Mouse (Mus musculus): Measurements from ENCODE around the gene Tsc22d1. TPM values are rescaled to one million over a fixed set of nuclear protein-coding genes. Genes with fewer than 3 reads are reported as not detected.

Gene Tsc22d1
- polyA plus RNA-seq, 1 experiment, result 153 TPM

DNA sequence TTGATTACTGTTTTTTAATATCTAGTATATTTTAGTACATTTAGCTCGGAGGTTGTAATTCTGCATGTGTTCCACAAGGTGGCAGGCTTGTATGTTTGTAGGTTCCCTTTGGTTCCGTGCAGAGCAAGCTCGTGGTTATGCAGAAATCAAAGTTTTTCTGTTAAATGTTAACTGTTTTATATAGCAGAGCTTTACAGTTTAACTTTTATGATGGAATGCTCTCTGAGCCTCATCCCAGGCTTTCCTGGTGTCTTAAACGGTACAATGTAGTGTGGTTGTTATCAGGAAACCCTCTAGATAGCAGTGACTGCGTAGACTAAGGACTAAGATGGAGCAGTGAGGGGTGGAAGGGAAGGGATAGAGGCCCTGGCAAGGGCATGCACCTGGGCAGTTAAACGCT is 65.1 kb downstream of the Tsc22d1 start:
- peak; percentile 75 for DNase-seq
- no peaks in the 10 kb centered on the region for H3K27me3 ChIP-seq (replicated peaks; ENCODE audit: control insufficient read depth, insufficient read depth, low read length)
- H3K4me1 ChIP-seq (ENCODE audit: control insufficient read depth, insufficient read depth, low read length), result peaks cover 7% of the 10 kb centered on the region; the same call in 1 of the 2 replicates
- H3K36me3 ChIP-seq (ENCODE audit: control insufficient read depth, insufficient read depth, low read length), result no peaks in the 10 kb centered on the region
- peak; percentile 62 for TF ChIP-seq CTCF (conservative IDR thresholded peaks at IDR 0.05; ENCODE audit: insufficient read depth, insufficient read length, low read depth, low read length)
- no peak for TF ChIP-seq POLR2A (IDR thresholded peaks at IDR 0.05; ENCODE audit: low read depth, low read length)
- 15% methylated on average over 6 of the region's 6 CpGs for WGBS
- H3K27ac ChIP-seq (ENCODE audit: insufficient read depth, low read depth, low read length), result no peak overlapping the region
- no peak overlapping the region for H3K4me3 ChIP-seq (ENCODE audit: insufficient read depth, low read depth, low read length)

DNA sequence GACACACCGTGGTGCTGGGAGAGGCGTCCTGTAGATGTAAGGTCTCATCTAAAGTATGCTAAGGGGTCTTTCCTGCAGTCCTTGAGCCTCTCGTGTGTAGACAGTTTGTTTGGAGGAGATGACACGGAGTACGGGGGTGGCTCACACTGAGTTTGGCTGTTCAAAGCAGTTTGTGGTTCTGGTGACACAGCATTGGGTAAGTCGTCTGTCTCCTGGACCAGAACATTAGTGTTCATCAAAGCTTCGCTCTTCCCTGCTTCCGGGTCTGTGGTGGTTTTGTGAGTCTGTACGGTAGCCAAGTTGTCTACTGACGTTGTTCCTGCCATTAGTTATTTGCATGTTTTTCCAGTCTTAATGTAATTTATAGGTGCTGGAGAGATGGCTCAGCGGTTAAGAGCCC is 65.7 kb downstream of the Tsc22d1 start:
- H3K27ac ChIP-seq (ENCODE audit: insufficient read depth, low read depth, low read length), result no peak overlapping the region
- peaks cover 7% of the 10 kb centered on the region; the same call in 1 of the 2 replicates for H3K4me1 ChIP-seq (ENCODE audit: control insufficient read depth, insufficient read depth, low read length)
- H3K4me3 ChIP-seq (ENCODE audit: insufficient read depth, low read depth, low read length), result no peak overlapping the region
- 72% methylated on average over 11 of the region's 11 CpGs for WGBS
- H3K27me3 ChIP-seq (replicated peaks; ENCODE audit: control insufficient read depth, insufficient read depth, low read length), result no peaks in the 10 kb centered on the region
- TF ChIP-seq CTCF (conservative IDR thresholded peaks at IDR 0.05; ENCODE audit: insufficient read depth, insufficient read length, low read depth, low read length) (no peak), POLR2A (IDR thresholded peaks at IDR 0.05; ENCODE audit: low read depth, low read length) (no peak)
- H3K36me3 ChIP-seq (ENCODE audit: control insufficient read depth, insufficient read depth, low read length), result no peaks in the 10 kb centered on the region
- peak; percentile 20 for DNase-seq

DNA sequence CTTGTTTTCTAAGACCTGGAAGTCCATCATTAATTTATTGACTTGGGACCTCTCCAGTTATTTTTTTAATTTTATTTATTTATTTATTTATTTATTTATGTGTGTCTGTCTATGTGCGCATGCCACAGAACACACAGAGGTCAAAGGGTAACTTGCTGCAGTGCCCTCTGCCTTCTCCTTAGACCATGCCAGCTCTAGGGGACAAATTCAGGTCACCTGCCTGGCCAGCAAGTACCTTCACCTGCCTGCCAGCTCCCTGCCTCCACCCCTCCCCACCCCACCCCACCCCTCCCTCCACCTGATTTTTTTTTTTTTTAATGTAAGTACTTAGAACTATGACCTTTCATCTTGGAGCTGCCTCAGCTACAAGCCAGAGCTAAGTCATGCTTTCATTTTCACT is 68.9 kb downstream of the Tsc22d1 start:
- 46% methylated on average over 1 of the region's 1 CpGs for WGBS
- no peak overlapping the region for H3K4me3 ChIP-seq (ENCODE audit: insufficient read depth, low read depth, low read length)
- no peaks in the 10 kb centered on the region for H3K27me3 ChIP-seq (replicated peaks; ENCODE audit: control insufficient read depth, insufficient read depth, low read length)
- TF ChIP-seq POLR2A (IDR thresholded peaks at IDR 0.05; ENCODE audit: low read depth, low read length) (no peak), CTCF (conservative IDR thresholded peaks at IDR 0.05; ENCODE audit: insufficient read depth, insufficient read length, low read depth, low read length) (no peak)
- H3K36me3 ChIP-seq (ENCODE audit: control insufficient read depth, insufficient read depth, low read length), result no peaks in the 10 kb centered on the region
- no peak overlapping the region for H3K27ac ChIP-seq (ENCODE audit: insufficient read depth, low read depth, low read length)
- peak; percentile 69 for DNase-seq
- H3K4me1 ChIP-seq (ENCODE audit: control insufficient read depth, insufficient read depth, low read length), result peaks cover 11% of the 10 kb centered on the region; the same call in 1 of the 2 replicates

DNA sequence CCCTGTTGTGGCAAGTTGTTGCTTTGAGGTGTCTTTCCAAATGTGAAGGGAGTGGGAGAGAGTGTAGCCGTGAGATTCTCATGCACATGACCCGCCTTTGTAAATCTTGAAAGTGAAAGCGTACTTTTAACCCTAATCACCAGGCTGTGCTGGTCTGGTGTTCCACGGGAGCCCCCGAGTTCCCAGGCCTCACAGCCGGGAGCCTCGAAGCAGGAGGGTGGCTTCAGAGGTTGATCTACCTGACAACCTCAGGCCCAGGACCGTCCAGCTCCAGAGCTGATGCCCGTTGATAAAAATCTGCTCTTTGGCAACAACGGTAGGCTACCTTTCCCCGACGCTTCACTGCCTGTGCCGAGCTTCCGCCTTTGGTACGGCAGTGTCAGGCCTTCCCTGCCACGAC is 72.8 kb downstream of the Tsc22d1 start:
- no peak for DNase-seq
- 0 out of 2 replicates have a peak overlapping the region, but pooled peaks have one; percentile 25 for H3K27ac ChIP-seq (ENCODE audit: insufficient read depth, low read depth, low read length)
- TF ChIP-seq CTCF (conservative IDR thresholded peaks at IDR 0.05; ENCODE audit: insufficient read depth, insufficient read length, low read depth, low read length) (no peak), POLR2A (IDR thresholded peaks at IDR 0.05; ENCODE audit: low read depth, low read length) (no peak)
- H3K36me3 ChIP-seq (ENCODE audit: control insufficient read depth, insufficient read depth, low read length), result no peaks in the 10 kb centered on the region
- H3K4me3 ChIP-seq (ENCODE audit: insufficient read depth, low read depth, low read length), result no peak overlapping the region
- WGBS, result 73% methylated on average over 16 of the region's 16 CpGs
- H3K4me1 ChIP-seq (ENCODE audit: control insufficient read depth, insufficient read depth, low read length), result peaks cover 4% of the 10 kb centered on the region; the same call in 1 of the 2 replicates
- no peaks in the 10 kb centered on the region for H3K27me3 ChIP-seq (replicated peaks; ENCODE audit: control insufficient read depth, insufficient read depth, low read length)

DNA sequence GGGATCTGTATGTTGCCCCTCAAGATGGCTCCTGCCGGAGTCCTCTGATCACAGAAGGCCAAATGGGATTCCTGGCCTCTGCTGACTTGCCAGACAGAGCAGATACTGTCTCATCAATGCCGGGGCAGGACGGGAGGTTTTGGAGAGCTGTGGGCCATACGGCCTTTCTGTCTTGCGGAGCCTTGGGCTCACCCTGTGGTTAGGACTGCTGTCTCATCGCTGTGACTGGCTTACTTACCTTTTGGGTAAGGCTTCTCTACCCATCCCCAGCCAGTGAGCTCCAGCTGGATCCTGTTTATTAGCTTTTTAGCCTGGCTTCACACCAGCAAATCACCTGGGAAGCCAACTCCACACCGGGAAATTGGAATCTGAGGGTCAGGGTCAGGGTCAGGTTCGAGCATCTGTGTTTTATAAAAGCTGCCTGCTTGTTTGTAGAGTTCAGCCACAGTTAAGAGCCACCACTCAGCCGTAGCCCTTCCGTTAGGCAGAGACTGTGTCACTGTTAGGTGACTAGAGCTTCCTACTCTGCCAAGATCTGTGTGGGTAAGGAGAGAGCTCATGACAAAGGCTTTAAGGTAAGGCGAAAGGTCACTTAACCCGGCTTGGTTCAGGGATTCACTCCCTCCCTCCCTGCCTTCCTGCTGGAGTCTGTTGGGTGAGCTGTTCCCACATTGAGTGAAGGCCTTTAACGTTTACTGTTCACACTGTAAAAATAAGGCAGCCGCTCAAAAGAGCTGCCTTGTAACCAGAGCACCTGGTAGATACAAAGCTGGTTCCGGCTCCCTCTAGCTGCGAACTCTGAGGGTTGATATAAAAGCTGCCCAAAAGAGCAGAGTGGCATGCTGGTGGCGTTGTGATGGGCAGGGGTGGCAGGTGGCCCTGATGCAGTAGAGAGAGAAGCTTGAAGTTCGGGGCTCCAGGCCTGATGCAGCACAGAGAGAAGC is 73.6 kb downstream of the Tsc22d1 start:
- peak overlapping the region; percentile 14; the same call in 1 of the 2 replicates for H3K27ac ChIP-seq (ENCODE audit: insufficient read depth, low read depth, low read length)
- WGBS, result 51% methylated on average over 18 of the region's 18 CpGs
- H3K36me3 ChIP-seq (ENCODE audit: control insufficient read depth, insufficient read depth, low read length), result no peaks in the 10 kb centered on the region
- H3K27me3 ChIP-seq (replicated peaks; ENCODE audit: control insufficient read depth, insufficient read depth, low read length), result no peaks in the 10 kb centered on the region
- no peak for DNase-seq
- peaks cover 4% of the 10 kb centered on the region; the same call in 1 of the 2 replicates for H3K4me1 ChIP-seq (ENCODE audit: control insufficient read depth, insufficient read depth, low read length)
- TF ChIP-seq CTCF (conservative IDR thresholded peaks at IDR 0.05; ENCODE audit: insufficient read depth, insufficient read length, low read depth, low read length), result peak; percentile 34
- no peak for TF ChIP-seq POLR2A (IDR thresholded peaks at IDR 0.05; ENCODE audit: low read depth, low read length)
- H3K4me3 ChIP-seq (ENCODE audit: insufficient read depth, low read depth, low read length), result no peak overlapping the region

DNA sequence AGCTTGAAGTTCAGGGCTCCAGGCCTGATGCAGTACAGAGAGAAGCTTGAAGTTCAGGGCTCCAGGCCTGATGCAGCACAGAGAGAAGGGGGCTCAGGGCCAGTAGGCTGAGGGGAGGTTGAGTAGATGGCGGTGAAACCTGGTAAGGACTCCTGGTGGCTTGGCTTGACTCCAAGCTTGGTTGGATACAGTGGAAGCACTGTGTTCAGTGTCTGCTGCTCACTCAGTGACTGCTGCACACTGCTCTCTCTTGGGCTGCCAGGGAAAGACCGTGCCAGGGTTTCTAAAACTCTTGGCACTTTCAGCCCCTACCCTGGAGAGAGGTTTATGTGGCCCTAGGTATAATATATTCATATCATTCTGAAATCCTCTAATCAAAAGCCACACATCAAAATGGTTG is 74.4 kb downstream of the Tsc22d1 start:
- DNase-seq, result no peak
- H3K27me3 ChIP-seq (replicated peaks; ENCODE audit: control insufficient read depth, insufficient read depth, low read length), result no peaks in the 10 kb centered on the region
- TF ChIP-seq CTCF (conservative IDR thresholded peaks at IDR 0.05; ENCODE audit: insufficient read depth, insufficient read length, low read depth, low read length) (no peak), POLR2A (IDR thresholded peaks at IDR 0.05; ENCODE audit: low read depth, low read length) (no peak)
- no peak overlapping the region for H3K27ac ChIP-seq (ENCODE audit: insufficient read depth, low read depth, low read length)
- H3K4me3 ChIP-seq (ENCODE audit: insufficient read depth, low read depth, low read length), result no peak overlapping the region
- H3K4me1 ChIP-seq (ENCODE audit: control insufficient read depth, insufficient read depth, low read length), result peaks cover 4% of the 10 kb centered on the region; the same call in 1 of the 2 replicates
- H3K36me3 ChIP-seq (ENCODE audit: control insufficient read depth, insufficient read depth, low read length), result no peaks in the 10 kb centered on the region
- WGBS, result 66% methylated on average over 2 of the region's 2 CpGs

DNA sequence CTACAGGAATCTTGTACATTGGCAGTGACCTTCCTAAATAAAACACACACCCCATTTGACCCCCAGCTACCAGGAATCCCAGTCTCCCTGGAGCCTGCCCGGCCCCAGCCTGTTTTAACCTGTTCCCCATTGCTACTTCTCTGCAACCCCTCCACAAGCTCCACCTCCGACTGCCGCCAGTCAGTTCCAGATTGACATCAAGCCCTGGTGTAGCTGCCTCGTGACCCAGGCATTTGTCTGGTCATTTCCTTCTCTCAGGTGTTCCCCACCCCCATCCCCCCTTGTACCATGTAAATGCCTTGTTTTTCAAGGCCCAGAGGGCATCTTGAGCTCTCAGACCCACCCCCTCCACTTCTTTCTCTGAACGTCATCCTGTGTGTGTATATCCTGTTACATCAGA is 80.3 kb downstream of the Tsc22d1 start:
- Histone ChIP-seq H3K36me3 (ENCODE audit: control insufficient read depth, insufficient read depth, low read length) (no peaks in the 10 kb centered on the region), H3K4me3 (ENCODE audit: insufficient read depth, low read depth, low read length) (no peak overlapping the region), H3K27ac (ENCODE audit: insufficient read depth, low read depth, low read length) (peak overlapping the region; percentile 1; the same call in 1 of the 2 replicates), H3K27me3 (replicated peaks; ENCODE audit: control insufficient read depth, insufficient read depth, low read length) (no peaks in the 10 kb centered on the region), H3K4me1 (ENCODE audit: control insufficient read depth, insufficient read depth, low read length) (peaks cover 1% of the 10 kb centered on the region; the same call in 1 of the 2 replicates)
- TF ChIP-seq CTCF (conservative IDR thresholded peaks at IDR 0.05; ENCODE audit: insufficient read depth, insufficient read length, low read depth, low read length), result no peak
- TF ChIP-seq POLR2A (IDR thresholded peaks at IDR 0.05; ENCODE audit: low read depth, low read length), result no peak
- DNase-seq, result peak; percentile 51
- 41% methylated on average over 5 of the region's 5 CpGs for WGBS
